Comparison of ENCODE assay signal across 19 mouse cellular contexts in genomic region chr7:112280474-112280873, GRCm38 (mm10). TPM values are rescaled to one million over a fixed set of nuclear protein-coding genes. Genes with fewer than 3 reads are reported as not detected.
DNase-seq lines count a peak whose midpoint lies in the region; ATAC-seq and TF ChIP-seq lines count a peak whose summit lies in the region.
"Had no signal": no experiment of that assay in that cellular context is flagged by ENCODE, and none has a peak within 500 bp of the region (broad histone marks: within the 10 kb centered on the region; RNA-seq: fewer than 3 reads in every experiment).

No protein-coding gene starts in this region.

- no peaks in the 10 kb centered on the region for H3K36me3 ChIP-seq in kidney, postnatal 0 days (ENCODE audit: insufficient read depth, low read length)
- H3K36me3 ChIP-seq in heart, embryonic 14.5 days (ENCODE audit: control insufficient read depth, insufficient read depth, low read length), result peaks cover 63% of the 10 kb centered on the region
- H3K36me3 ChIP-seq: G1E; hindbrain, embryonic 15.5 days; limb, embryonic 10.5 days; liver, embryonic 13.5 days; lung, embryonic 15.5 days; midbrain, embryonic 15.5 days had no signal

- TF ChIP-seq CTCF in kidney, postnatal 0 days (IDR thresholded peaks at IDR 0.05; ENCODE audit: low read depth), result no peak

- H3K4me2 ChIP-seq in kidney, postnatal 0 days (ENCODE audit: low read length), result no peak overlapping the region
- H3K4me2 ChIP-seq in heart, embryonic 14.5 days (ENCODE audit: low read length), result no peak overlapping the region
- H3K4me2 ChIP-seq: forebrain, embryonic 13.5 days; hindbrain, embryonic 15.5 days; liver, embryonic 13.5 days; lung, embryonic 15.5 days; midbrain, embryonic 15.5 days had no signal

- H3K27me3 ChIP-seq in kidney, postnatal 0 days (ENCODE audit: insufficient read depth, low read length), result no peaks in the 10 kb centered on the region
- no peaks in the 10 kb centered on the region for H3K27me3 ChIP-seq in heart, embryonic 14.5 days (ENCODE audit: control insufficient read depth, insufficient read depth, low read length)
- H3K27me3 ChIP-seq: forebrain, embryonic 13.5 days; hindbrain, embryonic 15.5 days; liver, embryonic 13.5 days; lung, embryonic 15.5 days; midbrain, embryonic 15.5 days had no signal

- no peak overlapping the region for H3K27ac ChIP-seq in kidney, postnatal 0 days
- peak overlapping the region; percentile 56 to 74 for H3K27ac ChIP-seq in heart, embryonic 14.5 days (replicated peaks in 1 of 2; ENCODE audit: control insufficient read depth in 1 of 2, insufficient read depth in 1 of 2, low read depth in 2 of 2, low read length in 2 of 2)
- H3K27ac ChIP-seq: forebrain, embryonic 13.5 days; hindbrain, embryonic 15.5 days; limb, embryonic 10.5 days; liver, embryonic 13.5 days; lung, embryonic 15.5 days; midbrain, embryonic 15.5 days had no signal

- 35% methylated on average over 3 of the region's 3 CpGs for WGBS in kidney, postnatal 0 days
- WGBS in heart, embryonic 14.5 days, result 16% methylated on average over 3 of the region's 3 CpGs

- H3K4me1 ChIP-seq in kidney, postnatal 0 days (replicated peaks; ENCODE audit: insufficient read depth, low read length), result peaks cover 28% of the 10 kb centered on the region
- H3K4me1 ChIP-seq in heart, embryonic 14.5 days (ENCODE audit: control insufficient read depth in 2 of 2, insufficient read depth in 2 of 2, low read length in 2 of 2), result peaks cover 47 to 87% of the 10 kb centered on the region in 2 experiments
- H3K4me1 ChIP-seq: forebrain, embryonic 13.5 days; midbrain, embryonic 15.5 days had no signal

- H3K9ac ChIP-seq in kidney, postnatal 0 days (ENCODE audit: low read depth, low read length), result no peak overlapping the region
- H3K9ac ChIP-seq in heart, embryonic 14.5 days (ENCODE audit: low read length), result peak overlapping the region; percentile 44
- H3K9ac ChIP-seq: forebrain, embryonic 13.5 days; hindbrain, embryonic 15.5 days; liver, embryonic 13.5 days; lung, embryonic 15.5 days; midbrain, embryonic 15.5 days had no signal

- no peak overlapping the region for H3K4me3 ChIP-seq in kidney, postnatal 0 days (replicated peaks; ENCODE audit: low read depth, low read length)
- H3K4me3 ChIP-seq in heart, embryonic 14.5 days (ENCODE audit: control insufficient read depth in 1 of 2, insufficient read depth in 1 of 2, low read depth in 1 of 2, low read length in 2 of 2), result no peak overlapping the region
- H3K4me3 ChIP-seq: forebrain, embryonic 13.5 days; hindbrain, embryonic 15.5 days; limb, embryonic 10.5 days; liver, embryonic 13.5 days; lung, embryonic 15.5 days; midbrain, embryonic 15.5 days had no signal

- DNase-seq in kidney, postnatal 0 days (ENCODE audit: low spot score), result peak; percentile 43
- no peak for DNase-seq in kidney, adult 9 months
- peak; percentile 71 to 87 for DNase-seq in heart, adult 9 months (ENCODE audit: low spot score in 2 of 2)
- peak; percentile 43 for DNase-seq in mesoderm, embryonic 11.5 days (ENCODE audit: low read depth, low spot score)
- DNase-seq in right cerebral cortex, adult 2 months (ENCODE audit: low spot score in 2 of 2), result no peak
- no peak for DNase-seq in MN1 (ENCODE audit: low spot score)
- DNase-seq: cerebellum, adult 9-11 months; liver, embryonic 13.5 days; retina, postnatal 1 day; thymus, adult 18-20 months had no signal

- no peaks in the 10 kb centered on the region for H3K9me3 ChIP-seq in kidney, postnatal 0 days (replicated peaks; ENCODE audit: low read length)
- H3K9me3 ChIP-seq in heart, embryonic 14.5 days (ENCODE audit: control insufficient read depth, low read length), result no peaks in the 10 kb centered on the region
- H3K9me3 ChIP-seq: forebrain, embryonic 13.5 days; hindbrain, embryonic 15.5 days; limb, embryonic 10.5 days; liver, embryonic 13.5 days; lung, embryonic 15.5 days; midbrain, embryonic 15.5 days had no signal

- no peak for ATAC-seq in kidney, postnatal 0 days (replicated peaks; ENCODE audit: low FRiP score, low read depth)
- ATAC-seq in heart, embryonic 14.5 days (ENCODE audit: insufficient number of reproducible peaks, insufficient read depth, low FRiP score, low read depth), result no peak; the same call in 1 of the 2 replicates
- ATAC-seq: CD4-positive, CD25-positive, alpha-beta regulatory T cell, adult 4 months; forebrain, embryonic 13.5 days; intestine, embryonic 16.5 days; midbrain, embryonic 15.5 days had no signal

RNA-seq across cellular contexts. Expression of gene Mical2, which starts 54.8 kb away (rescaled TPM):
- polyA plus RNA-seq in kidney, postnatal 0 days (2015; fragmentation: Nextera tagmentation; extraction: Ambion mirVana), result 5.1 and 5.7 TPM in 2 replicates
- polyA plus RNA-seq in heart, embryonic 14.5 days (2014; fragmentation: Nextera tagmentation; extraction: Ambion mirVana), result 140 and 146 TPM in 2 replicates
- polyA plus RNA-seq: G1E had no signal

Comparison
In these comparisons a context has a peak if more than half of its experiments do, and no peak if none do; other contexts are left out.
1. DNase-seq: peak in kidney, postnatal 0 days (single experiment), heart, adult 9 months (2 of 2) and mesoderm, embryonic 11.5 days (single experiment); none in kidney, adult 9 months (single experiment), right cerebral cortex, adult 2 months (0 of 2) and MN1 (single experiment).
2. RNA of gene Mical2, which starts 54.8 kb away (polyA plus RNA-seq): 140 to 146 TPM in heart, embryonic 14.5 days; 5.1 to 5.7 TPM in kidney, postnatal 0 days; every median in the first group is over 10 times any median in the second.